Mouse (Mus musculus) midbrain, embryonic 15.5 days (tissue): ENCODE data around the gene Ddx46. TPM values are rescaled to one million over a fixed set of nuclear protein-coding genes. Genes with fewer than 3 reads are reported as not detected.
A peak's percentile ranks its signal among the peaks of the same experiment; 100 is the strongest.
"Not testable (repeated sequence)": the region's sequence is repeated elsewhere in the genome, so short reads cannot be mapped to it uniquely, and the experiment has no call there.

Experiments used
- ATAC-seq: fragments of 200-750 bp; cut with Nextera tagmentation; replicated peaks from 2 replicates; pipeline ENCODE4 v1.8.0; 2017; ENCODE audit warnings: moderate TSS enrichment
- H3K27ac ChIP-seq: fragments of 300-500 bp; sonication (generic); 2 replicates; pipeline ENCODE4 v1.5.1; 2015; ENCODE audit warnings: mild to moderate bottlenecking, inconsistent platforms
- H3K27me3 ChIP-seq: fragments of 300-500 bp; sonication (generic); replicated peaks from 2 replicates; pipeline ENCODE4 v1.6.1; 2015; ENCODE audit warnings: inconsistent platforms
- H3K36me3 ChIP-seq: fragments of 300-500 bp; sonication (generic); replicated peaks from 2 replicates; pipeline ENCODE4 v1.6.1; 2015; ENCODE audit warnings: inconsistent platforms
- H3K4me1 ChIP-seq: fragments of 300-500 bp; sonication (generic); 2 replicates; pipeline ENCODE4 v1.6.1; 2015; ENCODE audit warnings: inconsistent platforms
- H3K4me2 ChIP-seq: fragments of 300-500 bp; sonication (generic); 2 replicates; pipeline ENCODE4 v1.6.1; 2015; ENCODE audit warnings: inconsistent platforms, mild to moderate bottlenecking, moderate library complexity
- H3K4me3 ChIP-seq: fragments of 300-500 bp; sonication (generic); 2 replicates; pipeline ENCODE4 v1.5.1; 2015; ENCODE audit warnings: mild to moderate bottlenecking, inconsistent platforms
- H3K9ac ChIP-seq: fragments of 300-500 bp; sonication (generic); 2 replicates; pipeline ENCODE4 v1.6.1; 2015; ENCODE audit warnings: mild to moderate bottlenecking, inconsistent platforms
- H3K9me3 ChIP-seq: fragments of 300-500 bp; sonication (generic); 2 replicates; pipeline ENCODE4 v1.6.1; 2016; ENCODE audit warnings: inconsistent platforms
- WGBS: fragments of 180-500 bp; shearing (Covaris S2); methylation state at CpG from one replicate; pipeline ENCODE4 v1.1.7; 2015; ENCODE audit warnings: mixed read lengths; 5-methylcytosine and 5-hydroxymethylcytosine counted together
- polyA plus RNA-seq: library from polyadenylated mRNA; unstranded; fragments of >200 nt; fragmentation: Nextera tagmentation; extraction: Ambion mirVana; gene quantifications from 2 replicates; pipeline ENCODE4 v1.2.1, GENCODE M21; 2015

Gene Ddx46
- polyA plus RNA-seq, 1 experiment from 2014 or later = 27.2 TPM

GRCm38 (mm10) chr13:55607624-55608006 lies 27.2 kb upstream of the Ddx46 start:
- no peak for ATAC-seq
- Histone ChIP-seq H3K9ac (no peak overlapping the region), H3K4me3 (no peak overlapping the region), H3K4me1 (0 out of 2 replicates have a peak, but pooled peaks cover under 1% of the 10 kb centered on the region), H3K27me3 (no peaks in the 10 kb centered on the region), H3K27ac (no peak overlapping the region), H3K4me2 (no peak overlapping the region), H3K9me3 (no peaks in the 10 kb centered on the region), H3K36me3 (peaks cover 34% of the 10 kb centered on the region)
- WGBS = 95% methylated on average over 2 of the region's 2 CpGs

- peaks cover 28% of the 10 kb centered on the region for H3K36me3 ChIP-seq
These were observed 22.8 kb upstream of the Ddx46 start for GRCm38 (mm10) chr13:55611996-55612395.

GRCm38 (mm10) chr13:55613471-55613870 lies 21.4 kb upstream of the Ddx46 start:
- Histone ChIP-seq H3K9me3 (no peaks in the 10 kb centered on the region), H3K27ac (no peak overlapping the region), H3K9ac (no peak overlapping the region), H3K36me3 (peaks cover 18% of the 10 kb centered on the region), H3K4me1 (no peaks in the 10 kb centered on the region), H3K27me3 (no peaks in the 10 kb centered on the region), H3K4me2 (no peak overlapping the region), H3K4me3 (no peak overlapping the region)
- WGBS = 53% methylated on average over 5 of the region's 5 CpGs
- ATAC-seq = no peak

More at GRCm38 (mm10) chr13:55611996-55612395, 22.8 kb upstream of the Ddx46 start:
- no peak for ATAC-seq
- H3K9me3 ChIP-seq = no peaks in the 10 kb centered on the region
- 89% methylated on average over 7 of the region's 7 CpGs for WGBS
- no peaks in the 10 kb centered on the region for H3K27me3 ChIP-seq
- H3K4me2 ChIP-seq = no peak overlapping the region
- no peak overlapping the region for H3K27ac ChIP-seq
- H3K9ac ChIP-seq = no peak overlapping the region
- H3K4me3 ChIP-seq = no peak overlapping the region
- H3K4me1 ChIP-seq = no peaks in the 10 kb centered on the region

- Histone ChIP-seq H3K27me3 (no peaks in the 10 kb centered on the region), H3K4me3 (no peak overlapping the region), H3K4me2 (no peak overlapping the region), H3K4me1 (peaks cover 16% of the 10 kb centered on the region), H3K27ac (no peak overlapping the region), H3K9ac (no peak overlapping the region), H3K36me3 (no peaks in the 10 kb centered on the region), H3K9me3 (no peaks in the 10 kb centered on the region)
- 93% methylated on average over 4 of the region's 4 CpGs for WGBS
- ATAC-seq = no peak
These were observed 15.5 kb upstream of the Ddx46 start for GRCm38 (mm10) chr13:55619328-55619727.

DNA sequence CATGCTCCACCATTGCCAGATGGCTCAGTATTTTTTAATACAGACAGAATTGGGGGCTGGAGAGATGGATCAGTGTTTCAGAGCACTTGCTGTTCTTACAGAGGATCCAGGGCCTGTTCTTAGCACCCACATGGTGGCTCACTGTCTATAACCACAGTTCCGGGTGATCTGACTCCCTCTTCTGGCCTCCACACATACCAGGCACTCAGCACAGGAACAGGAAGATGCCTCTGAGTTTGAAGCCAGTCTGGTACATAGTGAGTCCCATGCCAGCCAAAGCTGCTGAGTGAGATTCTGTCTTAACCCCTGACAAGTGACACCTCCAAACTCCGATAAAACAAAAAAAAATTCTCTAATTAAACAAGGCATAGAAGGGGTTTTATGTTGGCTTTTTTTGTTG lies 14.6 kb upstream of the Ddx46 start:
- H3K4me3 ChIP-seq = no peak overlapping the region
- H3K4me1 ChIP-seq = peaks cover 26% of the 10 kb centered on the region
- 85% methylated on average over 2 of the region's 2 CpGs for WGBS
- H3K27me3 ChIP-seq = no peaks in the 10 kb centered on the region
- H3K9ac ChIP-seq = no peak overlapping the region
- no peak for ATAC-seq
- H3K27ac ChIP-seq = no peak overlapping the region
- H3K4me2 ChIP-seq = no peak overlapping the region
- no peaks in the 10 kb centered on the region for H3K9me3 ChIP-seq
- no peaks in the 10 kb centered on the region for H3K36me3 ChIP-seq

DNA sequence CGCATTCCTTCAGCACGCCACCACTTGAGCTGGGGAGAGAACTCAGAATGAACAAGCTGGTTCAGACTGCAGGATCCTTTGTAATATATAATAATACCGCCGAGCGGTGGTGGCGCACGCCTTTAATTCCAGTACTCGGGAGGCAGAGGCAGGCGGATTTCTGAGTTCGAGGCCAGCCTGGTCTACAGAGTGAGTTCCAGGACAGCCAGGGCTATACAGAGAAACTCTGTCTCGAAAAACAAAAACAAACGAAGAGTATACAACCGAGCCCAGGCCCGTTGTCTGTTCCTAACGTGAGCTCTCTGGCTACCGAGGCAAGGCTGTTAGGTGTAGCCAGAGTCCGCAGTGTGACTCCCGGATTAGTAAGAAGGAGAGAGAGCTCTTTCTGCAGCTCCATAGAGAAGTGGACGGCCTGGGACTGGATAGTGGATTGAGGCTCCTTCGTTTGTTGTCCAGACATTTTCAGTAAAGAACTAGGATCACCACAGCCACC lies 12.6 kb upstream of the Ddx46 start:
- not testable (repeated sequence) for H3K36me3 ChIP-seq, H3K9me3 ChIP-seq, H3K27me3 ChIP-seq
- Histone ChIP-seq H3K4me2 (peak overlapping the region; percentile 64), H3K4me1 (peaks cover 39% of the 10 kb centered on the region), H3K4me3 (peak overlapping the region; percentile 89), H3K9ac (peak overlapping the region; percentile 89), H3K27ac (peak overlapping the region; percentile 93)
- 22% methylated on average over 20 of the region's 20 CpGs for WGBS
- ATAC-seq = peak; percentile 68

- Histone ChIP-seq H3K27me3 (no peaks in the 10 kb centered on the region), H3K36me3 (0 out of 2 replicates have a peak, but pooled peaks cover 4% of the 10 kb centered on the region), H3K9ac (peak within 1 kb of the TSS; percentile 89), H3K27ac (peak within 1 kb of the TSS; percentile 93), H3K4me2 (peak within 1 kb of the TSS; percentile 64), H3K9me3 (no peaks in the 10 kb centered on the region), H3K4me1 (peaks cover 39% of the 10 kb centered on the region), H3K4me3 (peak within 1 kb of the TSS; percentile 89)
- peak; percentile 98 for ATAC-seq
- under 1% methylated on average over 59 of the region's 59 CpGs for WGBS
These were observed 11.9 kb upstream of the Ddx46 start, which contains the start of gene Caml for GRCm38 (mm10) chr13:55622649-55623541. Gene Caml, plus strand, starts transcription at chr13:55623005.

- Histone ChIP-seq H3K36me3 (peaks cover 22% of the 10 kb centered on the region), H3K9me3 (no peaks in the 10 kb centered on the region), H3K4me3 (peak overlapping the region; percentile 99), H3K27me3 (no peaks in the 10 kb centered on the region), H3K9ac (peak overlapping the region; percentile 95), H3K27ac (peak overlapping the region; percentile 74), H3K4me2 (peak overlapping the region; percentile 78), H3K4me1 (peaks cover 21% of the 10 kb centered on the region)
- ATAC-seq = peak; percentile 77
- WGBS = under 1% methylated on average over 39 of the region's 40 CpGs
These were observed 332 bp downstream of the Ddx46 start for GRCm38 (mm10) chr13:55635146-55635571.

DNA sequence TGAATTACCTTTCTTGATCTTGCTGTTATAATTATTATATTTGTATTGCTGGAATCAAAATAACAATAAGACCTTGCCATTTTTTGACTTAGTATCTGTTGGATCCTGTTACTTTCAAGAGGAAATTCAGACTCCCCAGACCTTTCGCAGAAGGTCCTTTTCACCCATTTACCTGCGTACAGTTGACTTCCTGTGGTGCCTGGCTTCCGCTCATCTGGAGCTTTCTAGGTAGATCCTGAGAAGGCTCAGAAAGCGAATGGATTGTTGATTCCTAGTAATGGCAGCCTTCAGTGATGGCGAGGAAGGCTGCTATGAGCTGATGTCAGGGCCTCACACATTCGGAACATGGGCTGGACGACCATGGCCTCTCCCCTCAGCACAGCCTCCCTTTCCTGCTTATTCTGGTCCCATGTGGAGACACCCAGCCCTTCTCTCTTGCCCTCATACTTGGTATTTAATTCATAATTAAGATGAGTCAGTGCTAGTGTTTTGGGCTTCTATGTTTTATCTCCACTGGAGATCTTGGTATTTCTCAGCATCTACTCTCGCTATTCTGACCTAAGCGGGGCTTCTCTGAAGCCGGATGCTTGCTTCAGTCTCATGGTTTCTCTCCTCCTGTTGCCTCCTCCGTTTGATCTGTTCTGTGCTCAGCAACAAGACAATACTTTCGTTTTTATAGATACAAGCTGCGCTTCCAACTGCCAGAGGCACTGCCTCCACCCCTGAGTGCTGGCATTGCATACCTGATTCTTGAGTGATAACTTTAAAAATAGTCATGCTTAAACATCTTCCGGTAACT lies 1.6 kb downstream of the Ddx46 start:
- H3K9me3 ChIP-seq = no peaks in the 10 kb centered on the region
- peaks cover 27% of the 10 kb centered on the region for H3K36me3 ChIP-seq
- WGBS = 91% methylated on average over 14 of the region's 14 CpGs
- H3K4me1 ChIP-seq = peaks cover 21% of the 10 kb centered on the region
- H3K27me3 ChIP-seq = no peaks in the 10 kb centered on the region
- no peak overlapping the region for H3K9ac ChIP-seq
- H3K27ac ChIP-seq = no peak overlapping the region
- no peak for ATAC-seq
- peak overlapping the region; percentile 99; the same call in 1 of the 2 replicates for H3K4me3 ChIP-seq
- peak overlapping the region; percentile 78 for H3K4me2 ChIP-seq

DNA sequence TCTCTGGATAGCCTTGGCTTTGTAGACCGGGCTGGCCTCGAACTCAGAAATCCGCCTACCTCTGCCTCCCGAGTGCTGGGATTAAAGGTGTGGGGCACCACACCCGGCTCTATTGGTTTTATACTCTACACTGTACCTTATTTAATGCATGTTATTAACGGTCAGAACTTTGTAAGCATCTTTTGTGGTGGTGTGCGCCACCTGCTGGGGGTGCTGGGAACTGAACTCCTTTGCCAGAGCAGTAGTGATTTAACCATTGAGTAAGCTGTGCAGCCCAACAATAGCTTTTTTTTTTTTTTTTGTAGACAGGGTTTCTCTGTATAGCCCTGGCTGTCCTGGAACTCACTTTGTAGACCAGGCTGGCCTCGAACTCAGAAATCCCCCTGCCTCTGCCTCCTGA lies 5.7 kb downstream of the Ddx46 start:
- H3K4me2 ChIP-seq, ATAC-seq, H3K9me3 ChIP-seq, H3K9ac ChIP-seq, H3K27me3 ChIP-seq, H3K27ac ChIP-seq, H3K4me3 ChIP-seq: not testable (repeated sequence)
- Histone ChIP-seq H3K36me3 (peaks cover 21% of the 10 kb centered on the region), H3K4me1 (peaks cover 17% of the 10 kb centered on the region)
- WGBS = 49% methylated on average over 8 of the region's 8 CpGs

GRCm38 (mm10) chr13:55644525-55644924 lies 9.7 kb downstream of the Ddx46 start:
- Histone ChIP-seq H3K4me2 (no peak overlapping the region), H3K4me1 (no peaks in the 10 kb centered on the region), H3K9ac (no peak overlapping the region), H3K27me3 (no peaks in the 10 kb centered on the region), H3K4me3 (no peak overlapping the region), H3K36me3 (peaks cover 53% of the 10 kb centered on the region), H3K9me3 (no peaks in the 10 kb centered on the region), H3K27ac (no peak overlapping the region)
- ATAC-seq = no peak
- WGBS = 89% methylated on average over 2 of the region's 2 CpGs

- no peak for ATAC-seq
- WGBS = 87% methylated on average over 12 of the region's 12 CpGs
- Histone ChIP-seq H3K4me3 (no peak overlapping the region), H3K4me1 (no peaks in the 10 kb centered on the region), H3K9me3 (no peaks in the 10 kb centered on the region), H3K27ac (no peak overlapping the region), H3K36me3 (peaks cover 89% of the 10 kb centered on the region), H3K9ac (no peak overlapping the region), H3K4me2 (no peak overlapping the region), H3K27me3 (no peaks in the 10 kb centered on the region)
These were observed 15.3 kb downstream of the Ddx46 start for GRCm38 (mm10) chr13:55650098-55650497.
